Mouse (Mus musculus) cerebellum, adult 2 months (tissue): ENCODE measurements around the gene Aprt. TPM values are rescaled to one million over a fixed set of nuclear protein-coding genes. Genes with fewer than 3 reads are reported as not detected.

ENCODE experiments used
- DNase-seq, 2 experiments: peaks; one replicate each; pipeline ENCODE4 v3.0.0; 2021
- H3K27ac ChIP-seq: fragments of 200-500 bp; 2 replicates; pipeline ENCODE4 v1.5.1; 2012; ENCODE audit warnings: low read length, control low read depth, inconsistent platforms; ENCODE audit not compliant: insufficient read depth
- H3K27me3 ChIP-seq: fragments of 200-500 bp; 2 replicates; pipeline ENCODE4 v1.6.1; 2012; ENCODE audit warnings: inconsistent platforms, mild to moderate bottlenecking, low read length, moderate library complexity; ENCODE audit not compliant: control insufficient read depth, insufficient read depth
- H3K4me1 ChIP-seq: fragments of 200-500 bp; 2 replicates; pipeline ENCODE4 v1.6.1; 2011; ENCODE audit warnings: low read length; ENCODE audit not compliant: control insufficient read depth, insufficient read depth
- H3K4me3 ChIP-seq: fragments of 200-500 bp; replicated peaks from 2 replicates; pipeline ENCODE3; 2011; ENCODE audit warnings: mild to moderate bottlenecking, low read depth, low read length, control low read depth; ENCODE audit not compliant: insufficient read depth
- CTCF ChIP-seq: fragments of 200-500 bp; IDR thresholded peaks from 2 replicates; pipeline ENCODE4 v1.5.1; 2011; ENCODE audit warnings: low read depth, mild to moderate bottlenecking, control low read depth, low read length, moderate library complexity, borderline replicate concordance; ENCODE audit not compliant: insufficient read depth
- POLR2A ChIP-seq: fragments of 200-500 bp; IDR thresholded peaks from 2 replicates; pipeline ENCODE4 v1.6.1; 2011; ENCODE audit warnings: low read length, control low read depth, borderline replicate concordance; ENCODE audit not compliant: insufficient read depth
- WGBS: fragments of 180-500 bp; shearing (Covaris S2); methylation state at CpG from one replicate; pipeline ENCODE4 v1.1.7; 2018; 5-methylcytosine and 5-hydroxymethylcytosine counted together
- polyA plus RNA-seq: library from polyadenylated mRNA; depleted of rRNA; stranded (reverse); fragments of >200 nt; gene quantifications from 2 replicates; pipeline ENCODE4 v1.2.3, GENCODE M21; 2012

Aprt gene
- polyA plus RNA-seq, 1 experiment, result 52.9 TPM

DNA sequence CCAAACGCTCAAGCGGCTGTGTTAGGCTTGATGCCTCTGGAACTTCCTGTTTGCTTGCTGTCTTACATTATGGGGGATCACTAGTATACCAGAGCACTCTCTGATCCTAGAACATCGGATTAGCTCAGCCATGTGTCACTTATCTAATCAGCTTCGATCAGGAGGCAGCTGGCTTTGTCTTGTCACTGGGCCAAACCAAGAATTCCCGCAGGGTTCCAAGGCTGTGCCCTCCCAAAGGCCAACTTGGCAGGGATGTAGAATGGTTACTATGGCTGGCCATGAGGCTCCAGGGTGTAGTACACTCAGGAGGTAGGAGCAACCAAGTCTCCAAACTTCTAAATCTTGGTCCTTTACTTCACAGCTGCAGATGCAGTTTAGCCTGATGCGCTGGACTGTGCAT, 9.9 kb downstream of the Aprt start:
- no peak for TF ChIP-seq POLR2A
- no peak for TF ChIP-seq CTCF
- Histone ChIP-seq H3K4me3 (peak overlapping the region; percentile 76), H3K27ac (peak overlapping the region; percentile 80), H3K4me1 (peaks cover 30% of the 10 kb centered on the region), H3K27me3 (no peaks in the 10 kb centered on the region)
- peak; percentile 44 to 46 for DNase-seq
- 13% methylated on average over 6 of the region's 6 CpGs for WGBS

DNA sequence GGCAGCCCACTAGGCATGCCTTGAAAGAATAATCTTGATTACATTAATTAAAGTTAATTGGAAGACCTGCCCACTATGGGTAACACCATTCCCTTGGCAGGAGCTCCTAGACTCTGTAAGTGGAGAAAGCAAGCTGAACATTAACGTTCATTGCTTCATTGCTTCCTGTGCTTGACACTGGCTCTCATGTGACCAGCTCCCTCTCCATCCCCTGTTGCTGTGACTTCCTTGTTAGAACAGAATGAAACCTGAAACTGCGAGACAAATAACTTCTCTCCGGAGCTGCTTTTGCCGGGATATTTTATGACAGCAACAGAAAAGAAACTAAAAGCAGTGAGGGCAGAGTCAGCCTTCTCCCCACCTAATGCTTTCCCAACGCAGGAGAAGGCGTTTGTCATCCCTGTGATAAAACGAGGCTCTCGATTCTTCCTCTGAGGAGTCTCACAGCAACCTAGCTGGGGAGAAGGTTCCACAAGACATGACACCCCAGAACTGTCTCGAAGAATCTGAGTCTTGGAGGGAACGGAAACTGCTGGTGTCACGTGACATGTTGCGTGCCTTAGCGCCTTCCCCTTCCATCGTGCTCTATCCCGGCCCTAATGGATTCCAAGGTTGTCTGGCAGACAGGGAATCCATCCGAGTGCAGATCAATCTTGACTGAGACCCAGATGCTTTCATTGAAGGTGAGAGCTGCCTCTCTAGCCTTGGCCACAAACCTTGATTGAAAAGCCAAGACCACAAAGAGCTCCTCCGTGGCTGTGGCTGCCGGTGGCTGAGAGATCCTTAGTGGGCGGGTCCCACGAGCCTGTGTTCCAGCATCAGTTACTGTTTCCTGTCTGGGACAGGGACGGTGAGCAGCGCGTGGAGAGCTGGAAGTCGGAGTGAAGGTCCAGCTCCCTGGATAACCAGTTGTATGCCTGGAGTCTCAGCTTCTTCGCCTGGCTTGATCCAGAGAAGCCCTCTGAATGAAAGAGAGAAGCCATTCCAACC, 12.1 kb downstream of the Aprt start:
- Histone ChIP-seq H3K27me3 (no peaks in the 10 kb centered on the region), H3K27ac (no peak overlapping the region), H3K4me3 (no peak overlapping the region), H3K4me1 (peaks cover 12% of the 10 kb centered on the region)
- DNase-seq, result no peak
- TF ChIP-seq POLR2A, result no peak
- TF ChIP-seq CTCF, result no peak
- WGBS, result 88% methylated on average over 25 of the region's 25 CpGs

DNA sequence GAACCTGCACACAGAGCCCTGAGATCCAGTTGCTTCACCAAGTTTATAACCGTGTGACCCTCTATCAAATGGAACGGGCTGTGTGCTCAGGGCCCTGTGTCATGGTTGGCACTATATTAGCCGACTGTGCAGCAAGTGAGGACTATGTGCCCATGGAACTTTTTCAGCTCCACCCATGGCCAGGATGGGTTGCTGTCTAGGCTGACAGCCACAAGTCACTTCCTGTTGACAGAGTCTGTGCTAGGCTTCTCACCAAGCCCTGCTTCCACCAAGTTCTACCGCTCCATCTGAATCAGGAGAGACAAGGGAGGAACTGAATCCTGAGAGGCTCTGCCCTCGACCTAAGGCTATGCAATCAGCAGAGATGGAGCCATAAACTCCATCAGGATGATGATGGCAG, 15.5 kb downstream of the Aprt start:
- WGBS, result 77% methylated on average over 5 of the region's 5 CpGs
- TF ChIP-seq CTCF, result no peak
- no peak for TF ChIP-seq POLR2A
- H3K4me3 ChIP-seq, result no peak overlapping the region
- no peaks in the 10 kb centered on the region for H3K27me3 ChIP-seq
- peaks cover 4% of the 10 kb centered on the region for H3K4me1 ChIP-seq
- DNase-seq, result no peak
- no peak overlapping the region for H3K27ac ChIP-seq

DNA sequence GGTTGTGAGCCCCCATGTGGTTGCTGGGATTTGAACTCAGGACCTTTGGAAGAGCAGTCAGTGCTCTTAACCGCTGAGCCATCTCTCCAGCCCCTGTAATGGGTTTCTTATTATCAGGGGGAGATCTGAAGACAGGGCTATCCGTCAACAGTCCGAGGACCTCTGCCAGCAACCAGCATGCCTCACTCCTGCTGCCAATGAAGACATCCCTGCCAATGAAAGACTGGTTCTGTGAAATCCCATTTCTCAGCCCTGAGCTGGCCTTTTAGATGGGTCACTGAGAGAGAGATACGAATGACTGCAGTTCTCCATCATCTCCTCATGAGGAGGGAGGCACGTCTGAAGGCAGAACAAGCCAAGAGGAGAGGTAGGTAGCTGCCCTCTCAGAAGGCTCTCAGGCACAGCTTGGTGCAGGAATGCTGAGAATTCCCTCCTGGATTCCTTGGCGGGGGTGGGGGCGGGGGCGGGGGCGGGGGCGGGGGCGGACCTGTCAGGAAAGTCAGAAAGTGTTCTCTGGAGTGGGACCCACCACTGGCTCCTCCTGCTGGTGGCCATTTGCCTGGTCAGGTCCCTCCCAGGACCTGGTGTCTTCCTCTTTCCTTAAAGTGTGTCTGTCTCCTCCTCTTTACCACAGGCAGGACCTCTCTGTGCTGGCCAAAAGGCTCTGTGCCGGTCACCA, 17.9 kb downstream of the Aprt start:
- Histone ChIP-seq H3K27ac (no peak overlapping the region), H3K4me1 (peaks cover 12% of the 10 kb centered on the region), H3K27me3 (no peaks in the 10 kb centered on the region), H3K4me3 (no peak overlapping the region)
- WGBS, result 10% methylated on average over 12 of the region's 12 CpGs
- peak; percentile 38 to 49 for DNase-seq
- no peak for TF ChIP-seq POLR2A
- no peak for TF ChIP-seq CTCF

DNA sequence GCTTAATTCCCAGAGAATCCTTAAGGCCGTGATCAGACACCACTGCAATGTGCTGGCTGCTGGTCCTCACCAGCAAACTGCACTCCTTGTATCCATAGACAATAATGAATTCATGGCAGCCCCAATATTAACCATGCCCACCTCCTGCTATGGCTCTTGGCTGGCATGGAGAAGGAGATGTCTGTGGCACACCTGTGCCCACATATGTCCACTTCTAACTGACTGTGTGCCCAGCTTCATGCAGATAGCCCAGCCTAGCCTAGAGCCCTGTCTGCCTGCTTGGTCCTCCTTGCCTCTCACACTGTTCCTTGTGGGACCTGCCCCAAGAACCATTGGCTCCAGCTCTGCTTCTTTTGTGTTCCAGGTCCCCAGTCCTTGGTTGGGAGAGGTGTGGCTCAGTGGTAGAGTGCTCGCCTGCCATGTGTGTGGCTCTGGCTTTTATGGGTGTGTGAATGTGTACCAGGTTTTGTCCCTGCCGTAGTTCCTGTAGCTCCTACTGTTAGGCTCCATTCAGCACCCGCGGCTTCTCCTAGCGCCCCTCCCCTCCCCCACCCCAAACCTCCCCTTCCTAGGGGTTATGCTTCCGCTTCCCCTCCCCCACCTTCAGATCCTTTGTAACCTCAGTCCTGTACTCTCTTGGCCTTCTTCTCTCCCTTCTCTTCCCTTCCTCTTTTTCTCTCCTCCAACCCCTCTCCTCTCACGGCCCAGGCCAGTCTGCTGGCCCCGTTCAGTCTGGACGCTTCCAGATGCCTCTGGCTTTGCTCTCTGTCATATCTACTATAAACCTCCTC, 19.3 kb downstream of the Aprt start:
- TF ChIP-seq CTCF (no peak), POLR2A (no peak)
- Histone ChIP-seq H3K27me3 (no peaks in the 10 kb centered on the region), H3K4me1 (peaks cover 12% of the 10 kb centered on the region), H3K4me3 (no peak overlapping the region), H3K27ac (no peak overlapping the region)
- peak; percentile 42 to 67 for DNase-seq
- WGBS, result 42% methylated on average over 10 of the region's 10 CpGs

DNA sequence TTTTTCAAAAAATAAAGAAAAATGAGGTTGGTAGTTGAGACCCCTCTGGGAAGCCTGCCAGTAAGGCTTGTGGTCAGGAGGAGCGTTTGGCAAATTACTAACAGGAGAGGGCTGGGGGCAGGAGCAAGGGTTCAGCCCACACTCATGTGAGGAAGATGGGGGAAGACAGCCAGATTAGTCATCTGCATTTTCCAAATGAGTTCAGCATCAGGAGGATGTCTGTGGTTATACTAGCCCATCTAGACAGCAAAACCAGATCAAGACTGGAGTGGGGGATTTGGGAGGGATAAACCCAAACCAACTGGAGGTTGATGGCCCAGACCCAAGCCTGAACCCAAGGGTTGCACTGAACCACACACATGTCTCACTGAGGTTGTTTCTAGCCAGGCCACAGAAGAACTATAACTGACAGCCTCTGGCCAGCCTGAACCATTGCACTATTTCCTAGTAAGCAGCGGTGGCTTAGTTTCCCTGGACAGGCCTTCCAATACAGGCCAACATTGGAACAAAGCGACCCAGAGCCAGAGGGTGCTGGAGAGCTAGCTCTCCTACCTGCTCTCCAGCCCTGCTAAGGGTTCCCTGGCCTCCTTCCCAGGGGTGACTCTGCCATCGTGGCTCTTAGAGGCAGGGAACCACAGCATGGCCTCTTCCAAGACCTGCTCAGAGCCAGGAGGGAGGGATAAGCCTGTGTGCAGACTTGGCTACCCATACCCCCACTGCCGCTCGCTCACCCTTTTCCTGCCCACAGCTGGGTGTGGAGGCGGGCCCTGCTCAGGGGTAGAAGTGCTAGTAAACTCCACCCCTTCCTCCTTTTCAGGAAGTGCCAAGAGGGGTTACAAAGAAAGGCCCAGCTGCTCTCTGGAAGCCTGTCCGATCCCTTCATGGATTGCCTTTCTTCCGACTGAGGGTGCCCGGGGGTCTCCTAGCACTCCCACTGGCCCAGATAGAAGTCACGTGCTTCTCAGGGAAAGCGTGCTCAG, 20.4 kb downstream of the Aprt start:
- WGBS, result 67% methylated on average over 12 of the region's 12 CpGs
- Histone ChIP-seq H3K27me3 (no peaks in the 10 kb centered on the region; the same call in 1 of the 2 replicates), H3K4me3 (no peak overlapping the region), H3K4me1 (peaks cover 12% of the 10 kb centered on the region), H3K27ac (no peak overlapping the region)
- peak in 1 of 2 experiments; percentile 17 for DNase-seq
- TF ChIP-seq POLR2A (no peak), CTCF (no peak)
